Mouse (Mus musculus) limb, embryonic 11.5 days (tissue): ENCODE data around the gene Myt1l. TPM values are rescaled to one million over a fixed set of nuclear protein-coding genes. Genes with fewer than 3 reads are reported as not detected.

Experiments
- ATAC-seq: fragments of 200-750 bp; cut with Nextera tagmentation; 2 replicates; pipeline ENCODE4 v1.8.0; 2017; ENCODE audit warnings: low read depth; ENCODE audit not compliant: insufficient number of reproducible peaks, low FRiP score, low TSS enrichment
- DNase-seq: peaks from one replicate; pipeline ENCODE4 v3.0.0-alpha.2; 2015; ENCODE audit warnings: low spot score
- H3K27ac ChIP-seq: fragments of 300-500 bp; sonication (generic); replicated peaks from 2 replicates; pipeline ENCODE4 v1.5.1; 2014; ENCODE audit warnings: low read depth, mild to moderate bottlenecking, low read length
- H3K27me3 ChIP-seq: fragments of 300-500 bp; sonication (generic); 2 replicates; pipeline ENCODE4 v1.6.1; 2014; ENCODE audit warnings: mild to moderate bottlenecking, low read length, mixed read lengths; ENCODE audit not compliant: control insufficient read depth, insufficient read depth
- H3K36me3 ChIP-seq: fragments of 300-500 bp; sonication (generic); 2 replicates; pipeline ENCODE4 v1.6.1; 2014; ENCODE audit warnings: mild to moderate bottlenecking, low read length, moderate library complexity, mixed read lengths; ENCODE audit not compliant: control insufficient read depth, insufficient read depth
- H3K4me1 ChIP-seq: fragments of 300-500 bp; sonication (generic); 2 replicates; pipeline ENCODE4 v1.6.1; 2014; ENCODE audit warnings: low read length, mixed read lengths; ENCODE audit not compliant: control insufficient read depth, insufficient read depth
- H3K4me2 ChIP-seq: fragments of 300-500 bp; sonication (generic); 2 replicates; pipeline ENCODE4 v1.6.1; 2014; ENCODE audit warnings: low read depth, mild to moderate bottlenecking, moderate library complexity; ENCODE audit not compliant: severe bottlenecking
- H3K4me3 ChIP-seq: fragments of 300-500 bp; sonication (generic); 2 replicates; pipeline ENCODE4 v1.5.1; 2014; ENCODE audit warnings: low read depth, low read length
- H3K9ac ChIP-seq: fragments of 300-500 bp; sonication (generic); 2 replicates; pipeline ENCODE4 v1.6.1; 2014; ENCODE audit warnings: mild to moderate bottlenecking, low read length
- H3K9me3 ChIP-seq: fragments of 300-500 bp; sonication (generic); 2 replicates; pipeline ENCODE4 v1.6.1; 2016; ENCODE audit warnings: low read length; ENCODE audit not compliant: control insufficient read depth
- WGBS: fragments of 180-500 bp; shearing (Covaris S2); extraction: QIAGEN DNeasy Blood & Tissue Kit; methylation state at CpG from one replicate; pipeline ENCODE4 v1.1.7; 2014; 5-methylcytosine and 5-hydroxymethylcytosine counted together
- polyA plus RNA-seq: library from polyadenylated mRNA; unstranded; fragments of >200 nt; fragmentation: Nextera tagmentation; extraction: Ambion mirVana; gene quantifications from 2 replicates; pipeline ENCODE4 v1.2.1, GENCODE M21; 2014

The Myt1l gene
- polyA plus RNA-seq, 1 experiment from 2014 or later, result 0.21 TPM

DNA sequence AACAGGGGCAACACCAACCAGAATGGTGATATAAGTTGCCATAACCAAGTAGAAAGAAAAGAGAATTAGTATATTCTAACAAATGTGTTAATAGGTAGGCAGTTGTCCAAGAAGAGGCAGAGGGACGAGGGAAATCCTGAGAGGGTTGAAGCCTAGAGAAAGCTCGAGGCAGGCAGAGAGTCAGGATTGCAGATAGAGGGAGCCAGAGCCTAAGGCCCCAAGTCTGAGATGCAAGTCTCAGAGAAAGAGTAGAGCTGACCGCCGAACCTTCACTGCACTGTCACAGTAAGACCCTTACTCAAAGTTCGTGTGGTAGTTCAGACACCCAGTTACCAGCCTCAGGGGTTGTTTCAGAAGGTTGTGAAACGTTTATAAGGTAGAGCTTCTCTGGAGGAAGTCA, 71.7 kb downstream of the Myt1l start:
- Histone ChIP-seq H3K36me3 (no peaks in the 10 kb centered on the region), H3K9me3 (no peaks in the 10 kb centered on the region), H3K4me3 (no peak overlapping the region), H3K4me2 (no peak overlapping the region), H3K27ac (no peak overlapping the region), H3K27me3 (no peaks in the 10 kb centered on the region), H3K4me1 (no peaks in the 10 kb centered on the region), H3K9ac (no peak overlapping the region)
- no peak for ATAC-seq
- WGBS, result 59% methylated on average over 6 of the region's 6 CpGs
- no peak for DNase-seq

GRCm38 (mm10) chr12:29601223-29601622, 73.0 kb downstream of the Myt1l start:
- H3K27me3 ChIP-seq, result no peaks in the 10 kb centered on the region
- H3K9ac ChIP-seq, result no peak overlapping the region
- no peak overlapping the region for H3K4me2 ChIP-seq
- H3K4me1 ChIP-seq, result no peaks in the 10 kb centered on the region
- WGBS, result 87% methylated on average over 6 of the region's 6 CpGs
- no peaks in the 10 kb centered on the region for H3K9me3 ChIP-seq
- ATAC-seq (no peak), DNase-seq (no peak)
- no peak overlapping the region for H3K4me3 ChIP-seq
- no peak overlapping the region for H3K27ac ChIP-seq
- H3K36me3 ChIP-seq, result no peaks in the 10 kb centered on the region

GRCm38 (mm10) chr12:29604659-29605058, 76.5 kb downstream of the Myt1l start:
- no peaks in the 10 kb centered on the region for H3K4me1 ChIP-seq
- H3K27me3 ChIP-seq, result no peaks in the 10 kb centered on the region
- no peak for ATAC-seq
- H3K27ac ChIP-seq, result no peak overlapping the region
- no peak overlapping the region for H3K9ac ChIP-seq
- WGBS, result 85% methylated on average over 7 of the region's 7 CpGs
- no peak overlapping the region for H3K4me2 ChIP-seq
- no peaks in the 10 kb centered on the region for H3K36me3 ChIP-seq
- no peaks in the 10 kb centered on the region for H3K9me3 ChIP-seq
- H3K4me3 ChIP-seq, result no peak overlapping the region
- no peak for DNase-seq

GRCm38 (mm10) chr12:29605124-29605523, 76.9 kb downstream of the Myt1l start:
- DNase-seq (no peak), ATAC-seq (no peak)
- H3K9ac ChIP-seq, result no peak overlapping the region
- no peaks in the 10 kb centered on the region for H3K4me1 ChIP-seq
- H3K4me2 ChIP-seq, result no peak overlapping the region
- no peaks in the 10 kb centered on the region for H3K9me3 ChIP-seq
- no peak overlapping the region for H3K4me3 ChIP-seq
- no peaks in the 10 kb centered on the region for H3K27me3 ChIP-seq
- WGBS, result 84% methylated on average over 5 of the region's 5 CpGs
- no peaks in the 10 kb centered on the region for H3K36me3 ChIP-seq
- H3K27ac ChIP-seq, result no peak overlapping the region

GRCm38 (mm10) chr12:29606221-29606620, 78.0 kb downstream of the Myt1l start:
- no peak overlapping the region for H3K4me2 ChIP-seq
- no peaks in the 10 kb centered on the region for H3K36me3 ChIP-seq
- no peak overlapping the region for H3K27ac ChIP-seq
- no peaks in the 10 kb centered on the region for H3K9me3 ChIP-seq
- no peak overlapping the region for H3K4me3 ChIP-seq
- no peak for DNase-seq
- ATAC-seq, result no peak
- no peaks in the 10 kb centered on the region for H3K4me1 ChIP-seq
- H3K27me3 ChIP-seq, result no peaks in the 10 kb centered on the region
- no peak overlapping the region for H3K9ac ChIP-seq
- WGBS, result 78% methylated on average over 6 of the region's 6 CpGs

DNA sequence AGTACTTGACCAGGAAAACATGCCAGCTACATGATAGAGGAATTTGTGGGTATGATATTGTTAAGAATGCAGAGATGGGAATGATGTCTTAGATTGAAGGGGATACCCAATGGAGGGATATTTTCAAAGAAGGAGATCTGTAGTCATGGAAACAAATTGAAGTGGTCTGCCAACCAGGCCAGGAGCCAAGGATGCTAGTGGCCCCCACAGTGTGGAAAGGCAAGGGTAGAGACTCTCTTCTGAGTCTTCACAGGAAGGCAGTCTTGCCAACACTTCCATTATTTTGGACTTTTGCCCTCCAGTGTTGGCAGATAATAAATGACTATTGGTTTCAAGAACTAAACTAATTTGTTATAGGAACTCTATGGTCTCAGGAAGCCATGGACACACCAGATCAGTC, 89.6 kb downstream of the Myt1l start:
- Histone ChIP-seq H3K4me1 (no peaks in the 10 kb centered on the region), H3K27me3 (no peaks in the 10 kb centered on the region), H3K36me3 (no peaks in the 10 kb centered on the region), H3K27ac (no peak overlapping the region), H3K9me3 (no peaks in the 10 kb centered on the region), H3K4me2 (no peak overlapping the region), H3K4me3 (no peak overlapping the region), H3K9ac (no peak overlapping the region)
- DNase-seq, result no peak
- no peak for ATAC-seq

DNA sequence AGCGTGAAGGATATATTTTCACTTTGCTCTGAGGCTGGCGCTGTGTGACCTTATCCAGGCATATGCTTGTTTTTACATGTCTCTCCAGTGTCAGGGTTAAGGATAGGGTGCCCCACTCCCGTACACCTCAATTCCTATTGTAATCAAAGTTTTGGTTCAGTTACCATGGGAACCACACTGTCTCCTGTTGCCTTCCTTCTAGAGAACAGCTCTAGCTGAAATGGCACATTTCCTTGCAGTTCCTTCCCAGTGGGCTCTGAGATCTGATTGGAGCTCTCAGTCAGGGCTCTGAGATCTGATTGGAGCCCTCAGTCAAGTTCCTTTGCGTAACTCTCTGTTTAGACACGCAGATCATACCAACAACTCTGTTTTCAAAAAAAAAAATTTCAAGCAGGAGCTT, 93.3 kb downstream of the Myt1l start:
- DNase-seq (no peak), ATAC-seq (no peak)
- Histone ChIP-seq H3K9me3 (no peaks in the 10 kb centered on the region), H3K27me3 (no peaks in the 10 kb centered on the region), H3K9ac (no peak overlapping the region), H3K4me3 (no peak overlapping the region), H3K4me1 (no peaks in the 10 kb centered on the region), H3K27ac (no peak overlapping the region), H3K4me2 (no peak overlapping the region), H3K36me3 (no peaks in the 10 kb centered on the region)
- 83% methylated on average over 5 of the region's 5 CpGs for WGBS

DNA sequence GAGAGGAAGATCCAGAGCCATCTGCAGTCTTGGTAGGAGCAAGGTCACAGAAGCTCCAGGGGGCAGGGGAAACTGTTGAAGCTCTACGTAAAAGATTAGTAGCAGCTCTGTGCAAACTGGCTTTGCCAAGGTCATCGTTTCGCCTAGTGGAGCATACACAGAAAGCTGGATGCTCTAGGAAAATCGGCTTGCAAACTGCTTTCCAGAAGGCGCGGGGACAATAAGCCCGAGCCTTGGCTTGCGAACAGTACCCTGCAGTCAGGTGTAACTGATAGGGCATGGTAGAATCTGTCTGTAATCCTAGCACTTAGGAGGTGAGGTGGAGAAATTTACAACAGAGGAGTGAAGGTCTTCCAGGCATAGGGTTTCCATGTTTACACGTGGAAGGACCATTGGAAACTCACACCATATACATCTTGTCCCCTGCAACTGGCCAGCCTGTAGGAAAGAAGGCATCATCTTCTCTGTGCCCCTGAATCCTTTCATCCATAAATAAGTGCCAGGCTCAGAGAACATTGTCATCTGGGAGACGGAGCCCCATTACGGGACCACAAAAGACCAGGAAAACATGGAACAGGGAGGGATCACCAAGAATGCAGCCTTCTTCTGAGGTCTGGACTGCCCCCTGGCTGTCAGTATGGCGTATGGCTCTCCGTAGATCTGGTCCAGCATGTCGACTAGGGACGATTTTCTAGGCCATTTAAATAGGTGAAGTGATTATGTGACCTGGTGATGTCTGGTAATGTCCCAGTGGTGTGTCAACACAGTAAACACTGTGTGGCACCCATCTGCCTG, 100.0 kb downstream of the Myt1l start:
- no peaks in the 10 kb centered on the region for H3K27me3 ChIP-seq
- no peaks in the 10 kb centered on the region for H3K36me3 ChIP-seq
- H3K4me1 ChIP-seq, result no peaks in the 10 kb centered on the region
- no peak for ATAC-seq
- H3K27ac ChIP-seq, result no peak overlapping the region
- H3K9me3 ChIP-seq, result no peaks in the 10 kb centered on the region
- peak; percentile 29 for DNase-seq
- H3K4me3 ChIP-seq, result no peak overlapping the region
- WGBS, result 70% methylated on average over 15 of the region's 15 CpGs
- no peak overlapping the region for H3K4me2 ChIP-seq
- H3K9ac ChIP-seq, result no peak overlapping the region
